Comparison of ENCODE assay signal across 19 mouse cellular contexts in the genomic region with DNA sequence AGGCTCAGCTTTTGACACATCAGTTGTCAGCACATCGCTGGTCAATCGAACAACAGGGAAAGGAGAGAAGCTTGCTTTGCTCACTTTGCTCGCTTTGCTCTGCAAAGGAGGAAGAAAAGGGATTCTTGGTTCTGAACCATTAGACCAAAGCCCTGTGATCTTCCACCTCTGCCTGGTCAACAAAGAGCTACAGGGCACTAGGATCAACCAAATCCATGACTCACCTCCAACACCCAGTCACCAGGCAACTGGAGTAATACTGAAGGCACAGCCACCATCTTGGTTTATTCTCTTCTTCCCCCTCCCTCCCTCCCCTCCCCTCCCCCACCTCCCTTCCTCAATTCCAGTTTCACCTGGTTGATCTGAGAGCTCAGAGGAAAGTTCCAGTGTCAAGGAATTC. TPM values are rescaled to one million over a fixed set of nuclear protein-coding genes. Genes with fewer than 3 reads are reported as not detected.
DNase-seq lines count a peak whose midpoint lies in the region; ATAC-seq lines count a peak whose summit lies in the region.
"Had no signal": no experiment of that assay in that cellular context is flagged by ENCODE, and none has a peak within 500 bp of the region (broad histone marks: within the 10 kb centered on the region; RNA-seq: fewer than 3 reads in every experiment).

No protein-coding gene starts in this region.

- no peak overlapping the region for H3K4me2 ChIP-seq in kidney, embryonic 14.5 days (replicated peaks; ENCODE audit: low read depth, low read length)
- no peak overlapping the region for H3K4me2 ChIP-seq in lung, embryonic 16.5 days (ENCODE audit: low read depth, low read length)
- H3K4me2 ChIP-seq in stomach, embryonic 16.5 days (ENCODE audit: low read depth, low read length) = no peak overlapping the region
- H3K4me2 ChIP-seq: embryonic facial prominence, embryonic 12.5 days; forebrain, embryonic 13.5 days; heart, embryonic 12.5 days; hindbrain, embryonic 15.5 days had no signal

- H3K36me3 ChIP-seq in kidney, embryonic 14.5 days (ENCODE audit: control insufficient read depth, insufficient read depth, low read length) = no peaks in the 10 kb centered on the region
- H3K36me3 ChIP-seq in lung, embryonic 16.5 days (ENCODE audit: control insufficient read depth, insufficient read depth, low read length) = no peaks in the 10 kb centered on the region
- H3K36me3 ChIP-seq in stomach, embryonic 16.5 days (ENCODE audit: control insufficient read depth, insufficient read depth, low read length) = no peaks in the 10 kb centered on the region
- H3K36me3 ChIP-seq: embryonic facial prominence, embryonic 12.5 days; heart, embryonic 12.5 days; hindbrain, embryonic 15.5 days had no signal

- H3K4me3 ChIP-seq in kidney, embryonic 14.5 days (ENCODE audit: low read length) = no peak overlapping the region
- H3K4me3 ChIP-seq in lung, embryonic 16.5 days (ENCODE audit: low read length) = no peak overlapping the region
- no peak overlapping the region for H3K4me3 ChIP-seq in stomach, embryonic 16.5 days (replicated peaks; ENCODE audit: low read length)
- H3K4me3 ChIP-seq: embryonic facial prominence, embryonic 12.5 days; forebrain, embryonic 13.5 days; gastrocnemius, adult 2 months; heart, embryonic 12.5 days; hindbrain, embryonic 15.5 days had no signal

- peaks cover 15% of the 10 kb centered on the region; the same call in 1 of the 2 replicates for H3K4me1 ChIP-seq in kidney, embryonic 14.5 days (ENCODE audit: control insufficient read depth, insufficient read depth, low read length)
- peaks cover 6% of the 10 kb centered on the region; the same call in 1 of the 2 replicates for H3K4me1 ChIP-seq in lung, embryonic 16.5 days (replicated peaks; ENCODE audit: control insufficient read depth, insufficient read depth, low read length)
- H3K4me1 ChIP-seq in stomach, embryonic 16.5 days (ENCODE audit: control insufficient read depth, insufficient read depth, low read length) = peaks cover 13% of the 10 kb centered on the region; the same call in 1 of the 2 replicates

- no peaks in the 10 kb centered on the region for H3K27me3 ChIP-seq in kidney, embryonic 14.5 days (ENCODE audit: control insufficient read depth, insufficient read depth, low read length)
- peaks cover 5% of the 10 kb centered on the region; the same call in 1 of the 2 replicates for H3K27me3 ChIP-seq in lung, embryonic 16.5 days (ENCODE audit: control insufficient read depth, insufficient read depth, low read depth, low read length)
- no peaks in the 10 kb centered on the region for H3K27me3 ChIP-seq in stomach, embryonic 16.5 days (ENCODE audit: control insufficient read depth, insufficient read depth, low read length)
- H3K27me3 ChIP-seq: embryonic facial prominence, embryonic 12.5 days; forebrain, embryonic 13.5 days; heart, embryonic 12.5 days; hindbrain, embryonic 15.5 days had no signal

- H3K9ac ChIP-seq in kidney, embryonic 14.5 days (ENCODE audit: low read depth, low read length) = no peak overlapping the region
- H3K9ac ChIP-seq in lung, embryonic 16.5 days (ENCODE audit: low read length) = no peak overlapping the region
- no peak overlapping the region for H3K9ac ChIP-seq in stomach, embryonic 16.5 days (ENCODE audit: low read length)
- H3K9ac ChIP-seq: embryonic facial prominence, embryonic 12.5 days; forebrain, embryonic 13.5 days; forebrain, postnatal 0 days; heart, embryonic 12.5 days; hindbrain, embryonic 15.5 days had no signal

- WGBS in kidney, embryonic 14.5 days = 71% methylated on average over 3 of the region's 3 CpGs
- WGBS in lung, embryonic 16.5 days = 92% methylated on average over 3 of the region's 3 CpGs
- 94% methylated on average over 3 of the region's 3 CpGs for whole genome bisulfite sequencing in stomach, embryonic 16.5 days

- ATAC-seq in kidney, embryonic 14.5 days (ENCODE audit: low FRiP score, low TSS enrichment) = no peak
- peak; percentile 8; the same call in 1 of the 2 replicates for ATAC-seq in lung, embryonic 16.5 days (ENCODE audit: low read depth)
- ATAC-seq in stomach, embryonic 16.5 days (ENCODE audit: insufficient read depth, low FRiP score) = no peak
- ATAC-seq: forebrain, embryonic 13.5 days; forebrain, postnatal 0 days had no signal

- H3K9me3 ChIP-seq in kidney, embryonic 14.5 days (ENCODE audit: control insufficient read depth, low read length) = no peaks in the 10 kb centered on the region; the same call in 1 of the 2 replicates
- H3K9me3 ChIP-seq in lung, embryonic 16.5 days (ENCODE audit: control insufficient read depth, low read length) = no peaks in the 10 kb centered on the region
- no peaks in the 10 kb centered on the region for H3K9me3 ChIP-seq in stomach, embryonic 16.5 days (replicated peaks; ENCODE audit: control insufficient read depth, low read length)
- H3K9me3 ChIP-seq: embryonic facial prominence, embryonic 12.5 days; forebrain, embryonic 13.5 days; heart, embryonic 12.5 days; hindbrain, embryonic 15.5 days had no signal

- DNase-seq in kidney, postnatal 36 days = no peak
- no peak for DNase-seq in lung, postnatal 10 days
- no peak for DNase-seq in heart, postnatal 36 days
- DNase-seq: adrenal gland, adult 8-10 months; adrenal gland, postnatal 36 days; cerebellum, adult 11 months; cerebellum, adult 8-10 months; cerebellum, postnatal 14 days; embryo, embryonic 11 days; forebrain, postnatal 0 days; gastrocnemius, adult 2 months; gastrocnemius, postnatal 25 days had no signal

- intact Hi-C loops in heart, postnatal 36 days (cut with DNase I) = no loop called here

- H3K27ac ChIP-seq in kidney, embryonic 14.5 days (ENCODE audit: low read depth, low read length) = peak overlapping the region; percentile 59; the same call in 1 of the 2 replicates
- no peak overlapping the region for H3K27ac ChIP-seq in lung, embryonic 16.5 days (ENCODE audit: low read length)
- H3K27ac ChIP-seq in stomach, embryonic 16.5 days (ENCODE audit: low read length) = peak overlapping the region; percentile 63
- H3K27ac ChIP-seq: forebrain, embryonic 13.5 days; gastrocnemius, adult 2 months; hindbrain, embryonic 15.5 days had no signal

RNA-seq across cellular contexts. Expression of gene Tiam1, which starts 45.8 kb away (rescaled TPM):
- polyA plus RNA-seq in kidney, embryonic 14.5 days (2014; fragmentation: Nextera tagmentation; extraction: Ambion mirVana) = 24.5 and 28.4 TPM in 2 replicates
- 11.1 and 12.8 TPM in 2 replicates for polyA plus RNA-seq in lung, embryonic 16.5 days (2015; fragmentation: Nextera tagmentation; extraction: Ambion mirVana)
- polyA plus RNA-seq in stomach, embryonic 16.5 days (2015; fragmentation: Nextera tagmentation; extraction: Ambion mirVana) = 22.6 and 24.1 TPM in 2 replicates
- 1 to 10 TPM; 4.8 to 6.1 TPM for total RNA-seq in heart, postnatal 36 days (2021)
